Mouse (Mus musculus) layer of hippocampus, postnatal 10 days (tissue): ENCODE measurements around the gene Adamts7. TPM values are rescaled to one million over a fixed set of nuclear protein-coding genes. Genes with fewer than 3 reads are reported as not detected.
A peak's percentile ranks its signal among the peaks of the same experiment; 100 is the strongest.

Experiments used
- DNase-seq, 2 experiments: peaks; one replicate each; pipeline ENCODE4 v3.0.0; 2021; ENCODE audit warnings: low spot score in 2 of 2
- total RNA-seq, 2 experiments: library from RNA; stranded (reverse); gene quantifications; 2 replicates each; pipeline ENCODE4 v1.2.3; 2021

The Adamts7 gene
- total RNA-seq, 2 experiments from 2014 or later, result 2.7 to 3.5 TPM

- no peak for DNase-seq
These were observed 70.2 kb downstream of the Adamts7 start for GRCm38 (mm10) chr9:90232781-90233690.

GRCm38 (mm10) chr9:90233906-90234419 is 71.1 kb downstream of the Adamts7 start:
- DNase-seq, result no peak

- DNase-seq, result no peak
These were observed 71.9 kb downstream of the Adamts7 start for GRCm38 (mm10) chr9:90234786-90235185.

DNA sequence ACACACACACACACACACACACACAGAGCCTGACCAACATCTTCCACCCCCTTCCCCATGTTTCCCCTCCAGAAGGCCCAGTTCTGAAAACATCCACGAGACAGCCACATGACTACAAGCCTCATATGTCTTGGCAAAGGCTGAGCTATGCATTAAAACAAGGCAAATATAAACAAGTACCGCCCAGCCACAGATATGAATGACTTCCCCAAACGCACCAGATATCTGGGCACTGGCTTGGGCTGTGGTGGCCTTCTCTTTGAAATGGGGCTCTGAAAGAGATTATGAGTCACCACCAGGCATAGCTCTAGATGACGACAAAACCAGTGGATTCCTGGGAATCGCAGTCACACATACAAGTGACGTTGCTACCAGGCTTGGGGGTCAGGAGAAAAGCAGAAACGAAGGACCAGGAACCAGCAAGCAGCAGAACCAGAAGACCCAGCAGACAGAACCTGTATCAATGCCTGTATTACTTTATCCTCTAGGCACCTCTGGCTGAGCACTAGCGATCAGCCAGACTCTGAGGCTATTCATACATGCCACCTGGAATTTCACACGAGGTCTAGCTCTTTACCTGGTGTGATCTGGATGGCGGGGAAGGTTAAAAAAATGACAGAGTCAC is 72.5 kb downstream of the Adamts7 start:
- DNase-seq, result no peak

- no peak for DNase-seq
These were observed 73.9 kb downstream of the Adamts7 start for GRCm38 (mm10) chr9:90236817-90237216.

- no peak for DNase-seq
These were observed 74.6 kb downstream of the Adamts7 start for GRCm38 (mm10) chr9:90237232-90238062.

DNA sequence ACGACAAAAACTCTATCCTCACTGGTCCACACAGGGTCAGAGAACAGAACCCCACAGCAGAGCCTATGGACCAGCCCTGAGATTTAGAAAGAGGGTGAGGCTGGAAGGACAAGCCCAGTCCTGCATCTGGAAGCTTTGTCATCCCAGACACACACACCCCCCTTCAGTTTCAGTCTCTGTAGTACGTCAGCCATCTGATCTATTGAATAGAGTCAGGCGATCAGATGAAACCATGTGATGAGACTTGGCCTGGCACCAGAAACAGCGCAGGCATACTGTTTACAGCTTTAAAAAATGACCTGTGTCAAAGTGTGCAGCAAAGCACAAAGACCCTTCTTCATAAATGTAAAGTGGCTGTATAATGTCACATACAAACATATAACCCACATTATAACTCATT is 77.7 kb downstream of the Adamts7 start:
- no peak for DNase-seq

GRCm38 (mm10) chr9:90241041-90241440 is 78.2 kb downstream of the Adamts7 start:
- no peak for DNase-seq

- peak; percentile 41 for DNase-seq
These were observed 78.7 kb downstream of the Adamts7 start for GRCm38 (mm10) chr9:90241618-90242017.

- no peak for DNase-seq
These were observed 79.4 kb downstream of the Adamts7 start for GRCm38 (mm10) chr9:90242291-90242690.

DNA sequence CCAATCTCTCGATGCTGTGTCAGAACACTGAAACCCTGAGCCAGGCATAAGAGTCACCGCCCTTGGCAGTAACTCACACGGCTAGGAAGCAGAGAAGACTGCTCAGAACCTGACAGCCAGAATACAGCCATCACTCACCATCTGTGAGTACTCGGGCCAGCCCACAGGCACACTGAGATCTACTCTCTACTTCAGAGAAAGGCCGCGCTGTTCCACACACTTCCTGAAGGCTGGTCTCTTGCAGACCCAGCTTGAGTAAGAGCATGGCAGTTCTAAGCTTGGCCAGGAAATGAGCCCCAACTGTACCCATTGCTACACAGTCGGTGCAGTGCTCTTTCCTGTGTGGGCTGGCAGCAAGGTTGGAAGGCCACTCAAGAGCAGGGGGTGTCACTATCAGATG is 80.0 kb downstream of the Adamts7 start:
- DNase-seq, result no peak

DNA sequence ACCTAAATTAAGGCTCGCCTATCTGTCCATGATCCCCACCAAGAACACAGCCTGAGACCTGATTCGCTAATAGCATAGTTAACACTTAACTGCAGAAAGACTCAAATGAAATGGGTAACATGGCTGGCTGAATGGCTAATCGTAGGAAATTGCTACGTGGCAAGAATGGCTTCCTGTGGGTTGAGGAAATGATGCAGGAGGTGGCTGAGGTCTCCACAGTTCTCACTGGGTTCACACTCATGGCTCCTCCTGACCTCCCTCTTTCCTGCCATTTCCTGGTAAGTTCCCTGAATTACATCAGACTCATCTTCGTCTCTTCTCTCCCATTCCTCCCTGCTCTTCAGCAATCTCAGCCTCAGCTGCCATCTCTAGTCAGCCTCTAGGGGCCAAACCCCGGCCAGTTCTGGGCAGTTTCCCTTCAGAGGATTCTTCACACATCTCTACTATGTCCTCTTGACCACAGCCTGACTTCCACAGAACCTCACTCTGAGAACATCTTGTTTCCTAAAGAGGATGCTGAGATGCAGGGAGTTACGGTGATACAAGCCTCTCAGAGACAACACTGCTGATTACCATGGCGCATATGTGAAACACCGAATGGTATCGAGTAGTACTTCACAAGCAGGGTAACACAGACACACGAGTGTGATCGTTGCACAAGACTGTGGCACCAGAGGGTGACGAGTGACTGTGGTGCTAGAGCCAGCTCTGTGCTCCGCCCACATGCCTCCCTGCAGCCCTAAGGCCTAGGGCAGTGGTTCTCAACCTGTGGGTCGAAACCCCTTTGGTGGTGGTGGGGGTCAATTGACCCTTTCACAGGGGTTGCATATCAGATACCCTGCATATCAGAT is 81.7 kb downstream of the Adamts7 start:
- DNase-seq, result no peak

GRCm38 (mm10) chr9:90245206-90245605 is 82.3 kb downstream of the Adamts7 start:
- DNase-seq, result no peak

GRCm38 (mm10) chr9:90245781-90246180 is 82.9 kb downstream of the Adamts7 start:
- DNase-seq, result no peak

DNA sequence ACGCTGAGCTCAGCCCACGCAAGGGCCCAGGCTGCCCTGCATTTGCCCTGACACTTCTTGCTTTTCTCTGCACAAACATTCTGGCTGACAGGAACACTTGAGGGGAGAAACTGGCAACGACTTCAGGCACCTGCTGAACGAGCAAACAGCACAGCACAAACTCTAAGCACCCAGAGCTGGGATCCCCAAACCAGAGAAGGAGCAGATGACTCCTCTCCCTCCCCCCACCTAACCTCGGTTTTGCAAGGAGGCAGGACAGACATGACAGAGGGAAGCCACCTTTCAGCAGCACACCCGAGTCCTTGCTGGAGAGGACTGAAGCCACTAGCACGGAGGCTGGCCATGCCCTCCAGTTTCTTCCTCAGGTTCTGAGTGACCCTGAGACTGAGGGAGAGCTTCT is 84.4 kb downstream of the Adamts7 start:
- no peak for DNase-seq

GRCm38 (mm10) chr9:90248326-90248725 is 85.5 kb downstream of the Adamts7 start:
- DNase-seq, result no peak

DNA sequence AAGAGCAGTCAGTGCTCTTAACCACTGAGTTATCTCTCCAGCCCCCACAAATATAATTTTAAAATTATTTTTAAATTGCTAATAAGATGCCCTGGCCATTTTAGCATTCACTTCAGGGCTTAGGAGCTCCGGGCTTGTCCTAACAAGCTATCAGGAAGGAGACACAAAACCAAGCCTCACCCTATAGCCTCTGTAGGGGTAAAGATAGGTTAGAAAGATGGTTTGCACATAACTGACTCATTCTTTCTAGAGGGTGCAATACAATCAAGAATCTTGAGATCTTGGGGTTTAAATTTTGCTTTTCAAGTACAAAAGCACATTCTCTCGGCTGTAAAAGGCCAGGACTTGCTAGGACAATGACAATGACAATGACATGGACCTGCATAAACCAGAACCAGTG is 86.2 kb downstream of the Adamts7 start:
- DNase-seq, result no peak

DNA sequence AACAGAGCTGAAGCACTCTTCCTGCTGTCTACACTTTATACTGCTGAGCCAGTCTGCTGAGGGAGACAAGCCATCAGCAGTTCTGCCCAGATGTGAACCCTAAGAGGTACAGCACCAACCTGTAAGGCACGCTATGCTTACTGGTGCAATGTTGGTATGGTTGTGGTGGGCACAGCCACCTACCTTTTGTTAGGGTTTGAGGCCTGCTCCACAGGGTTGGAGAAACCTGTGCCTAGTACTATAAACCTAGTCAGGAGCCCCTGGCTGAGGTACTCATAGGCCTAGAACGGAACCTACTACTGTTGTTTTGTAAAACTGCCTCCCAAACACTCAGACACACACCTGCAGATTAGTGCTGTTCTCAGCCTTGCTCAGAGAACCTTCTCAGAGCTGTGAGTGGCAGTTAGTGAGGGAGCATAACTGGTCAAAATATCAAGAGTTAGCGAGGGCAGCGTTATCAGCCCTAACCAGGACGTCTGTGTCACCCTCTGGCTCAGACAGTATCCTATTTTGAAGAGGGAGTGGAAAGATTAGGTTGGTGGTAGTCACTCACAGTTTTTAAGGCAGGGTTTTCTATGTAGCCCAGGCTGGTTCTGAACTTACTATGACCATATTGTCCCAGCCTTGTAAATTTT is 87.4 kb downstream of the Adamts7 start:
- DNase-seq, result no peak

- DNase-seq, result no peak
These were observed 88.3 kb downstream of the Adamts7 start for GRCm38 (mm10) chr9:90250964-90251750.
